Mouse (Mus musculus) T-helper 17 cell (primary cell): ENCODE measurements around the gene Poln.

Experiments
- in situ Hi-C, 2 experiments: fragments of 300-600 bp; cut with MboI, MseI; formaldehyde crosslinking; loops; 1 replicate in 1 of 2; 2 replicates in 1 of 2; pipeline ENCODE4 v1.15.1; 2025; ENCODE audit warnings: high pct_unique_total_duplicates in 2 of 2

Gene Poln

GRCm38 (mm10) chr5:34119121-34119856 lies 50.0 kb downstream of the Poln start:
- in situ Hi-C loops = no loop called here

DNA sequence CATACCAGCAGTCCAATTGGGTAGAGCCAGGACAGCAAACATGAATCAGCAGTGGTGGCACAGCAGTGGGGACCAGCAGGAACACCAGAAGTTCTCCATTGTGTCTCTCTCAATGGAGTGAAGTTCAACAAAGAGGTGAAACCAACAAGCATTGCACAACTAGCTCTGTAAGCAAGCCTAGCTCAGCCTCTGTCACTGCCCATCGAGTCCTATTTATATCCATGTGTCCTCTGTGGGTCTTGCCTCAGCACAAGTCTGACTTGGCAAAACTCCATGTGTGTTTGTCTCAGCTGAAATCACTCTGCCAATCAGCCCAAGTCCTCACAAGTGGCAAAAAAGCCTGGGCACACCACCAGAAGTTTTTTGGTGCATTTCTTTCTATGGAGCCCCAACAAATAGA lies 63.6 kb downstream of the Poln start:
- in situ Hi-C loops = no loop called here

DNA sequence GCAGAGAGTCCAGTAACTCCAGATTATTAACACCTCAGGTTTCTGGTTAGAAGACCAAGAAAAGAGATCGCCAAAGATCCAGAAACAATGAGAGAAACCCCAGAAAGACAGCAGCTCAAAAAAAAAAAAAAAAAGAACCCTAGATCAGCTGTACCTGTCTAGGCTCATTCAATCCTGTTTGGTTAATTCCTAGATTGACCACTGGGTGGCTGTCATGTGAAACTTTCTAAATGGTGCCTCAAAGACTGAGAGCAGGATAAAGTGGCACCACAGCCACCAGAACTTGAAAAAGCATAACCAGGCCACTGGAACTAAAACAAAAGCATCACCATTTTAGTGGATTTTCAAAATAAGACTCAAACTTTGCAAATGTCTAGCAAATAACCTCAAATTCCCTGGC lies 71.9 kb downstream of the Poln start:
- in situ Hi-C loops = loop anchor here in 1 of 2 experiments (5.0 kb wide), 1 partner anchor 45 kb away; no protein-coding TSS in a partner anchor

DNA sequence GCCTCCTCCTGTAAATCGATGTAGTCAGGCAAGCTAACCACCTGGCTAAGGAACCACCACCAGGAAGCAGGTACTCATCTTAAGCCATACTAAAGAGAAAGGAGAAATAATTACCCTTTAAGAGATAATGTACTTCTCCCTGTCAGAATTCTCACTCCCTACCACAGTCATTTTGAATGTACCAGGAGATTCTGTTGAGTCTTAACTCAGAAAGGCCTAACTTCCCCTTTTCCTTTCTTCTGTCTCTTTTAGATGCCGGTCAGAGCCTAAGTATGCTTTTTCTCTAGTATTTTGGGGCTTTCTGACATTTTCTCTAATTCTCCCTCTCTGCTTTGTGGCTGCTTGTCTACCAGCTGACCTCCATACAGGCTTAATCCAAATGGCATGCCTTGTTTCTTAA lies 76.2 kb downstream of the Poln start:
- in situ Hi-C loops = no loop called here

DNA sequence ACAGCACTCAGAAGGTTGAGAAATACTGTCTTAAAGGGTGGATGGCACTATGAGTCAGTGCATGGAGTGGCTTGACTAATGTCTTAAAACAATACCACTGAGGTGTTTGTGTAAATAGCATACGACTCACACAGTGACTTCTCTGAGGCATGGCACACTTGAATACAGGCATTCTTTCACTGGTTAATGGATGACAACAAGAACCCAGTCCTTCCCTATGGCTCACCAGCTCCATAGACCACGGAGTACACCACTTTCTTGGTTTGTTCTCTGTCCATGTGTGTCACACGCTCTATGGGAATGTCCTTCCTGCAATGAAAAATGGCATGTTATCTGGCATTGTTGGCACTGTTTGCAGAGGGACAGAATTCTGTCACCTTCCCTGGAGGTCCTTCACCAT lies 136.7 kb downstream of the Poln start:
- in situ Hi-C loops = loop anchor here in 1 of 2 experiments (5.0 kb wide), 1 partner anchor 95 kb away; no protein-coding TSS in a partner anchor

DNA sequence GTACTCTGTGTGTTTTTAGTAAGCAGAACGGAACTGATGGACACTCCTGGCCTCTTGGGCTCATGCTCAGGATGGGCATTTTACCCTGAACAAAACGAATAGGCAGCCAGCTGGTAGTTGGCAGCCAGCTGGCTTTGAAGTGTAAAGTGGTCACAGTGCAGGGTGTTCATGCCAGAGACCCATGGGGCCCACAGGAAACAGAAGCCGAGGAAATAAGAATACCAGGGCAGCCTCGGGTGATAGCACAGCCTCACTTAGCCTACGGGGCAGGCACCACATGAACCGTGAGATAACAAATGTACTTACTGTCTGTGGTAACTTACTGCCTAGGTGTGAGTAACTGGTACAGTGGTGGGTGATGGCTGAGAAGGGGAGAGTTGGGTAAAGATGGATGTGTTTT lies 138.2 kb downstream of the Poln start:
- in situ Hi-C loops = loop anchor here in 1 of 2 experiments (5.0 kb wide), 1 partner anchor 96 kb away; no protein-coding TSS in a partner anchor

GRCm38 (mm10) chr5:34030101-34030500 lies 139.1 kb downstream of the Poln start:
- in situ Hi-C loops = loop anchor here in 1 of 2 experiments (5.0 kb wide), 1 partner anchor 97 kb away; no protein-coding TSS in a partner anchor

DNA sequence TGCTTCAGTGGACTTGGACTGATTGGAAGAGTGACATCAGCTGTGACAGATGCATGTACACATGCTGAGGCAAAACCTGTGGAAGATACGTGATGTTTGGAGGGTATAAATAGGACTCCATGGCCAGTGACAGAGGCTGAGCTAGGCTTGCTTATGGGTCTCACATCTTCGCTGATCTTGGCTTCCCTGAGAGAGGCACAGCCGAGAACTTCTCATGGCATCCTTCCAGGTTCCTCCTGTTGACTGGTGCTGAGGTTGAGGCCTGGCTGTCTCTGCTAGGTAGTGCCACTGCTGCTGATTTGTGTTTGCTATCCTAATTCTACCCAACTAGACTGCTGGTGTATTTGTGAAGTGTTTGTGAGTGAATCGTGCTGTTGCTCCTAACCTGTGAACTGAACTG lies 150.3 kb downstream of the Poln start:
- in situ Hi-C loops = loop anchor here in 1 of 2 experiments (10.0 kb wide), 1 partner anchor 1696 kb away; no protein-coding TSS in a partner anchor

DNA sequence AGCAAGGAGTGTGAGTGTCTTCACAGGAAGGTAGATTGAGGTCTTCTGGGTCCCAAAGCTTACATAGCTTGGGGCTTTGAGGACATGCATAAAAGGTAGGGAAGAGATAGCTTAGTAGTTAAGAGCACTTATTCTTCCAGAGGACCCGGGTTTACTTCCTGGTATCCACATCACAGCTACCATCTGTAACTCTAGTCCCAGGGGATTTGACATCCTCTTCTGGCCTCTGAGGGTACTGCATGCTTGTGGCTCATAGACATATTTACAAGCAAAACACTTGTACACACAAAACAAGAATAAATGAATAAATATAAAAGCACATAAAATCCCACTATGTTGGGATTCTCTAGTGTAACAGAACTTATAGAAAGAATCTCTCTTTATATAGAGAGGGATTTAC lies 154.6 kb downstream of the Poln start:
- in situ Hi-C loops = loop anchor here in 1 of 2 experiments (10.0 kb wide), 1 partner anchor 1700 kb away; no protein-coding TSS in a partner anchor

- in situ Hi-C loops = no loop called here
Measured at GRCm38 (mm10) chr5:34007392-34007941, 161.8 kb downstream of the Poln start.

DNA sequence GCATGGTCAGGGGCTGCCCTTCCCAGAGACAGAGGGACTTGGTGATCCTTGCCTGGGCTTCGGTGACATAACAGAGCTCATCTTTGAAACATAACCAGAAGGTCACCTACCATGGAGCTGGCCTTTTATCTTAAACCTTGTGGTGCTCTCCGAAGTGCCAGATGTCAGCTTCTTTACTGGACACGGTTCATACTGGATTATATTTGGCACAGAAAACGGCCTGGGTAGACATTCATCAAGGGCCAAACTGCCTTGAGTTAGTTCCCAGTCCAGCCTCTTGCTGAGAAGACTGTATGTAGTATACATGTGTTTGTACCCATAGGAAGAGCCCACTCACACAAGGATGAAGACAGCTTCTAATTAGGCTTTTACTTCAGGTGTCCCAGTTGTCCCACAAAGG lies 162.4 kb downstream of the Poln start:
- in situ Hi-C loops = no loop called here

DNA sequence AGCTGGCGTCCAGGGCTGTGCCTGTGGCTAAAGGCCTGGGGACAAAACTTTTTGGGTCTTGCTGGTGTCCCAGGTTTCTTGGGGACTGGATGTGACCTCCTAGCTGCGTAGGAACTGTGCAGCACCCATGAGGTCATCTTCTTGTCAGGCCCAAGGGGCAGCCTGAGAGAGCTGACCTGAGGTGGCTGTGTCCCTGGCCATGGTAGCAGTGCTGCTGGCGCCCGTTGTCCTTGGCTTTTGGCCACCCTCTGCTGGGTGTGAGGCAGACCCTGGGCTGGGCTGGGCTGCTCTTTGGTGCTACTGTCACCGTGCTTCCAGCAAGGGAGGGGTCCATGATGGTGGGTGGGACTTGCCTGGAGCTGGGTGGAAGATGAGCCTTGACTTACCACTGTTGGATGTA lies 164.6 kb downstream of the Poln start:
- in situ Hi-C loops = loop anchor here in 1 of 2 experiments (5.0 kb wide), 1 partner anchor 223 kb away; no protein-coding TSS in a partner anchor

DNA sequence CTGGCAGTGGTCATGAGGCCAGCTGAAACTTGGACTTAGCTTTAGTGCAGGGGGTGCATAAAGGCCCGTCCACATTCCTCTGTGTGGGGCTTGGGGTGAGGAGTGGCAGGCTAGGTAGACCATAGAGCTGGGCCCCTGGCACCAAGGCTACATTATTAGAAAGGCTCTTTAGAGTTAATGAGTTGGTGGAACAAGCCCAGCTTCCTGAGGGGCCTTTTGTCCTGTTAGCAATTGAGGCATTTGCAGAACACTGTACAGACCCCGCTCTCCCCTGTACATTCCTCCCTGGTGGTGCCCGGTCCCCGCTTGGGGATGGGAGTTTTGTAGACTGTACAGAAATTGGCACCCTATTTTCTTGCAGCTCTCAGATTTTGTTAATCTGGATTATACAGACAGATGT lies 166.6 kb downstream of the Poln start:
- in situ Hi-C loops = loop anchor here in 1 of 2 experiments (5.0 kb wide), 1 partner anchor 225 kb away; no protein-coding TSS in a partner anchor

DNA sequence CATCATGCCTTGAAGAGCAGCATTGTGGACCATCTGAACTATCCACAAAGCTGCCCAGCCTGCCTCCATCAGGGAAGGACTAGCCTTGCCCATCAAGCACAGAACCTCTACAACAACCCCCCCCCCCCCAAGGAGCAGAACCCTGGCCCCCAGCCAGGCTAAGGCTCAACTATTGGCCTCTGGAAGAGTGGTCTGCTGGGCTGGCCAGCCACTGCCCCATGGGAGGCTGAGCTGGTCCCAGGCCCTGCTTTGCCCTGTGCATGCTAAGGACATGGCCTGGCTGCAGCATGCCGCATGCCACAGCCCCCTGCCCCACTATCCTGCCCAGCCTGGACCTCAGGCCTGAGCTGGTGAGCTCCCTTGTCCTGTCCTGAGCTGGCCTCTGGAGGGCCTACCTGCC lies 167.8 kb downstream of the Poln start:
- in situ Hi-C loops = loop anchor here in 1 of 2 experiments (5.0 kb wide), 1 partner anchor 226 kb away; no protein-coding TSS in a partner anchor

DNA sequence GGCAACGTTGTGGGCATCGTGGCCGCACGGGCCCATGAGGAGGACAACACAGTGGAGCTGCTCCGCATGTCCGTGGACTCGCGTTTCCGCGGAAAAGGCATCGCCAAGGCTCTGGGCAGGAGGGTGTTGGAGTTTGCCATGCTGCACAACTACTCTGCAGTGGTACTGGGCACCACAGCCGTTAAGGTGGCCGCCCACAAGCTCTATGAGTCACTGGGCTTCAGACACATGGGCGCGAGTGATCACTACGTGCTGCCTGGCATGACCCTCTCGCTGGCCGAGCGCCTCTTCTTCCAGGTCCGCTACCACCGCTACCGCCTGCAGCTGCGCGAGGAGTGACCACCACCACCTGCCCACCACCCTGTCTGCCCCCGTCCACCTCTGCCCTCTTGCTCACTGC lies 168.4 kb downstream of the Poln start:
- in situ Hi-C loops = loop anchor here in 1 of 2 experiments (5.0 kb wide), 1 partner anchor 226 kb away; no protein-coding TSS in a partner anchor

DNA sequence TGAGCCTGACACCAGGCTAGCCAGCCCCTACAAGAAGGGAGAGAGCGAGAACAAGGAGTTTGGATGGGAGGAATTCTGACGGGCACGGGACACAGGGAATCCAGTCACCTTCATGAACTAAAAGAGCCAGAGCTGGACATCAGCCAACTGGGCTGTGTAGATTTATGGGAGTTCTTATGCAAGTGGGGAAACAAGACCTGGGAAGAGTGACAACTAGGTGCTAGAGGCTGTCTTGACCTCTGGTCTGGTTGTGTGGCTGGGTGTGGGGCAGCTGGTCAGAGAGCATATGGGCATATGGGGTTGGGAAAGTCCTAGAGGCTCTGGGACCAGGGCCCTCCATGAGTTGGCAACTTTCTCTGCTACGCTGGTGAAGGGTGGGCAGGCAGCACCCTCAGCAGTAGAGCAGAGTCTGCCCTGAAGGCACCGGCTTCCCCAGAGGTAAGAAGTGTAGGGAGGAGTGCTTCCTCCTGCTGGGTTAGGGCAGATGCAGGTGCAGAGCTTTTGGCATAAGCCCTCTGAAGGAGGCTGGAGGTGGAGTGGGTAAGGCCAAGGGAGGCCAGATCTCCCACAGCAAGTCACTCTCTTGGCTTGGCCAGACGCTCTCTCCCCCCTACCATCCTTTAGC lies 169.7 kb downstream of the Poln start:
- in situ Hi-C loops = loop anchor here in 1 of 2 experiments (5.0 kb wide), 1 partner anchor 228 kb away; no protein-coding TSS in a partner anchor

GRCm38 (mm10) chr5:33998505-33998877 lies 170.8 kb downstream of the Poln start:
- in situ Hi-C loops = no loop called here

GRCm38 (mm10) chr5:33997829-33998504 lies 171.3 kb downstream of the Poln start:
- in situ Hi-C loops = no loop called here

DNA sequence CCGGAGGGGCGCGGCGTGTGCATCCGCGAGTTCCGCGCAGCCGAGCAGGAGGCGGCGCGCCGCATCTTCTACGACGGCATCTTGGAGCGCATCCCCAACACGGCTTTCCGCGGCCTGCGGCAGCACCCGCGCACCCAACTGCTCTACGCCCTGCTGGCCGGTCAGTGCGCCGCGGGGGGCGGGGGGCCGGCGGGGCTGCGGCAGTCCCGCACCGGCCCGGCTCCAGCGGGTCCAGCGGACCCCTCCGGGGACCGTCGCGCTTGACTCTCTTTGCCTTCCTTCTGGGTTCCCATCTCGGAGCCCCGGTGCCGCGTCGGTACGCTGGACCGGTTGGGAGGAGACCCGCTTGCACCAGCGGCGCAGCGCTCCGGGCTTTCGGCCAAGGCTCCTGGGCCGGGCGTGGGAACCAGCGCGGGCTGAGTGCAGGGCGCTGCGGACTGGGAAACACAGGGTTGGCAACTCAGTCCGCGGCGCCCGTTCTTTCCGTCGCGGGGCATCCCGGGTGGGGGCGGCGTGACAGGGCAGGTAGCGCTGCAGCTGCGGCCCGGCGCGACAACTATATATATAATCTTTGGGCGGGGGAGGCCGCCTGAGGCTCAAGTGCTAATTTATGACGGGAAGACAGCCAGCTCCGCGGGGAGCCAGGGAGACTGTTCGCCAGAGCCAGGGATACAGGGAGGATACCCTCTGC lies 172.1 kb downstream of the Poln start:
- in situ Hi-C loops = no loop called here

DNA sequence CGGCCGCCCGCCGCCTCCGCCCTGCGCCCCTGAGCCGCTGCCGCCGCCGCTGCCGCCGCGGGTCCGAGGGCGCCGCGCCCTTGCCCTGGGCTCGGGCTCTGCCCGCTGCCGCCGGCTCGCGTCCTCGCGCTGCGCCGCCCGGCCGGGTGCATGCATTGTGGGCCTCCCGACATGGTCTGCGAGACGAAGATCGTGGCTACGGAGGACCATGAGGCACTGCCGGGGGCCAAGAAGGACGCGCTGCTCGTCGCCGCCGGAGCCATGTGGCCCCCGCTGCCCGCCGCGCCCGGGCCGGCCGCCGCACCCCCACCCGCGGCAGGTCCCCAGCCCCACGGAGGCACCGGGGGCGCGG lies 172.6 kb downstream of the Poln start:
- in situ Hi-C loops = no loop called here
